Mouse (Mus musculus) spleen, adult 2 months (tissue): ENCODE measurements around the gene Creb5.

Experiments used
- CTCF ChIP-seq: fragments of 200-500 bp; IDR thresholded peaks from 2 replicates; pipeline ENCODE4 v1.5.1; 2011; ENCODE audit warnings: mild to moderate bottlenecking, inconsistent platforms; ENCODE audit not compliant: insufficient read depth, insufficient read length, insufficient replicate concordance; ENCODE audit errors: extremely low read depth
- POLR2A ChIP-seq: fragments of 200-500 bp; IDR thresholded peaks from 2 replicates; pipeline ENCODE4 v1.6.1; 2011; ENCODE audit warnings: low read depth, low read length, inconsistent platforms

DNA sequence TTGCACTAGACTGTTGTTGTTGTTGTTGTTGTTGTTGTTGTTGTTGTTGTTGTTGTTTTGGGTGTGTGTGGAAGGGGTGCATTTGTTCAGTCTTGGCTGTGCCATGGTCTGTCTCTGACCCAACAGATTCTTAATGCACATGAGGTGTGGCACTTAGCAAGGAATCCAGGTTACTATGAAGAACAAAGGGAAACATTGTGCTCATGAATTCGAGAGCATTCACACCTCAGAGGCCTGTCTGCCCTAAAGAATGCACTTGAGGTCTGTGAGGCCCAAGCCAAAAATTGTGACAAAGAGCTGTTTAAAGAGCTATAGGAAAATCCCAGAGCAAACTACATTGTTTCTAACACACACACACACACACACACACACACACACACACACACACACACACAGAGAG lies 377.7 kb downstream of the Creb5 start:
- TF ChIP-seq CTCF: no peak
- no peak for TF ChIP-seq POLR2A
